Mouse (Mus musculus) layer of hippocampus, postnatal 10 days (tissue): Measurements from ENCODE around the gene Elmsan1. TPM values are rescaled to one million over a fixed set of nuclear protein-coding genes. Genes with fewer than 3 reads are reported as not detected.

ENCODE experiments used
- DNase-seq, 2 experiments: peaks; one replicate each; pipeline ENCODE4 v3.0.0; 2021; ENCODE audit warnings: low spot score in 2 of 2
- total RNA-seq, 2 experiments: library from RNA; stranded (reverse); gene quantifications; 2 replicates each; pipeline ENCODE4 v1.2.3; 2021

Gene Elmsan1
- total RNA-seq, 2 experiments from 2014 or later = 13.3 to 13.5 TPM

- DNase-seq = peak in 1 of 2 experiments; percentile 52
Measured at GRCm38 (mm10) chr12:84176126-84176769, 42.4 kb downstream of the Elmsan1 start.

GRCm38 (mm10) chr12:84175659-84176061 is 43.0 kb downstream of the Elmsan1 start:
- peak; percentile 74 to 82 for DNase-seq

GRCm38 (mm10) chr12:84174871-84175270 is 43.8 kb downstream of the Elmsan1 start:
- no peak for DNase-seq

- peak in 1 of 2 experiments; percentile 50 for DNase-seq
Measured at GRCm38 (mm10) chr12:84174190-84174811, 44.4 kb downstream of the Elmsan1 start.

GRCm38 (mm10) chr12:84173309-84173915 is 45.3 kb downstream of the Elmsan1 start:
- DNase-seq = peak in 1 of 2 experiments; percentile 12

GRCm38 (mm10) chr12:84172862-84173261 is 45.8 kb downstream of the Elmsan1 start:
- no peak for DNase-seq

GRCm38 (mm10) chr12:84172216-84172615 is 46.5 kb downstream of the Elmsan1 start:
- DNase-seq = no peak

- DNase-seq = no peak
Measured at GRCm38 (mm10) chr12:84170610-84171009, 48.1 kb downstream of the Elmsan1 start.

GRCm38 (mm10) chr12:84165631-84166373 is 52.9 kb downstream of the Elmsan1 start:
- no peak for DNase-seq

GRCm38 (mm10) chr12:84163586-84164110 is 55.0 kb downstream of the Elmsan1 start:
- DNase-seq = no peak

GRCm38 (mm10) chr12:84163133-84163532 is 55.5 kb downstream of the Elmsan1 start:
- no peak for DNase-seq

- DNase-seq = no peak
Measured at GRCm38 (mm10) chr12:84161616-84162433, 56.9 kb downstream of the Elmsan1 start.

GRCm38 (mm10) chr12:84161116-84161515 is 57.6 kb downstream of the Elmsan1 start:
- DNase-seq = no peak

GRCm38 (mm10) chr12:84160491-84160890 is 58.2 kb downstream of the Elmsan1 start:
- no peak for DNase-seq

GRCm38 (mm10) chr12:84158156-84158555 is 60.5 kb downstream of the Elmsan1 start:
- DNase-seq = no peak

- no peak for DNase-seq
Measured at GRCm38 (mm10) chr12:84156210-84156609, 62.5 kb downstream of the Elmsan1 start.

GRCm38 (mm10) chr12:84155523-84155871 is 63.2 kb downstream of the Elmsan1 start:
- no peak for DNase-seq

- no peak for DNase-seq
Measured at GRCm38 (mm10) chr12:84154786-84155522, 63.7 kb downstream of the Elmsan1 start.

- no peak for DNase-seq
Measured at GRCm38 (mm10) chr12:84153414-84153813, 65.3 kb downstream of the Elmsan1 start.
